Mouse (Mus musculus) thymus, adult 2 months (tissue): ENCODE data around the gene Zscan25.

ENCODE experiments used
- CTCF ChIP-seq: fragments of 200-500 bp; IDR thresholded peaks from 2 replicates; pipeline ENCODE4 v1.5.1; 2012; ENCODE audit warnings: mild to moderate bottlenecking, control low read depth, low read length, moderate library complexity, borderline replicate concordance; ENCODE audit not compliant: control insufficient read depth, poor library complexity, insufficient read depth; ENCODE audit errors: extremely low read depth
- POLR2A ChIP-seq: fragments of 200-500 bp; IDR thresholded peaks from 2 replicates; pipeline ENCODE4 v1.6.1; 2012; ENCODE audit warnings: mild to moderate bottlenecking, low read length, control low read depth, moderate library complexity; ENCODE audit not compliant: control insufficient read depth, poor library complexity, insufficient read depth; ENCODE audit errors: extremely low read depth

DNA sequence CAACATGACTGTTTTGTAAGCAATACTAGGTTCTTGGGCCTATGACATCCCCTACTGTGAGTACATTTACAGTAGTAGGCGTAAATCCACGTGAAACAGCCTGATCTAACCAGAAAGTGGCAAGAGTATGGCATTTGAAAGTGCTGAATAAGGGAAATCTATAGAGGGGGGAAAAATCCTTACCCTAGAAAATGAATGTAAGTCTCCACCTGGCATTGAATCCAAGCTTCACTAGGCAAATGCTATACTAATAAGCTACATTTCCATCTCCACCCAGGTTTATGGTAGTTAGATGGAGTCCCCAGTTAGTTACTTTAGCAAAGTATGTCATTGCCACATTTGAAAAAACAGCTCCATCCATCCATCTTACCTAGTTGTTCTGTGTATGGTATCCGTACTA lies 30.8 kb upstream of the Zscan25 start:
- TF ChIP-seq POLR2A = no peak
- TF ChIP-seq CTCF = no peak
